Mouse (Mus musculus): ENCODE data around the gene Pkig. TPM values are rescaled to one million over a fixed set of nuclear protein-coding genes. Genes with fewer than 3 reads are reported as not detected.

Pkig gene
- polyA plus RNA-seq, 1 experiment from 2014 or later, result 119 TPM

DNA sequence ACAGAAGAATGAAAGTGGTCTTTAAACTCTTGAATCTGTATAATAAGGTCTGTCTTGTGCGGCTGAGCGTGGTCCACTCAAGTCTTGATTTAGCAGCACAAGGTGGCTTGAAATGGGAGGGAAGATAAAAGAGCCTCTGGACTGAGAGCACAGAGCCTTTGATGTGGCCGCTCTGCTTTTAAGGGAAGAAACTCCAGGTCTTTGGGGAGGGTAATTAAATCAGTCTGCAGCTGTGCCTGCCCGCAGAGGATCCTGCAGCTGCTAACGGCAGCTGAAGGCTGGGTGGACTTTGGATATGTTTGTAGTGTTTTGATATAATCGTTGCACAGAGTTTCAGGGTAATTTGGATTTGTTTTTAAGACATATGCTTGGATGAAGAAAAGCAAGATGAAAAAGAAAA lies 58.7 kb downstream of the Pkig start:
- Histone ChIP-seq H3K27me3 (no peaks in the 10 kb centered on the region), H3K36me3 (no peaks in the 10 kb centered on the region), H3K9me3 (no peaks in the 10 kb centered on the region), H3K4me1 (peaks cover 13% of the 10 kb centered on the region), H3K4me2 (replicated peaks) (no peak overlapping the region), H3K9ac (no peak overlapping the region), H3K4me3 (no peak overlapping the region), H3K27ac (peak overlapping the region; percentile 65; the same call in 1 of the 2 replicates)
- no peak for ATAC-seq (ENCODE audit: insufficient number of reproducible peaks, insufficient read depth, low FRiP score, low TSS enrichment)
- 15% methylated on average over 6 of the region's 6 CpGs for WGBS

DNA sequence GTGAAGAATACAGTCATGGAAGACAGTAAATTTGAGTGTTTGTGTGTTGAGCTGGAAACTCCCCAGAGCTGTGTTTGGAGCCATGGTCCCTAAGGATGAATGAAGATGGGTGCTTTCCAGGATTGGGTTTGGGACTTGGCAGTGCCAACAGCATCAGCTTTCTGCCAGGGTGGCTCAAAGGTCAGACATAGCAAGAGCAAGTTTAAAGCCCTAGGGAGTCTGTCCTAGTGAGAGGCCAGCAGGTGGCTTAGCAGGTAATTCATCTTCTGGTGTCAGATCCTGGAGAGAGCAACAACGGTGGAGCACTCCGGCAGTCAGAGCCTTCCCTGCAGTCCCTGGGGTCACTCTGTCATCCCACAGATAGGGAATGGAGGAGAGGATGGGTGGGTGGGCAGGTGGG lies 60.3 kb downstream of the Pkig start:
- peaks cover 9% of the 10 kb centered on the region; the same call in 1 of the 2 replicates for H3K36me3 ChIP-seq
- H3K9me3 ChIP-seq, result no peaks in the 10 kb centered on the region
- no peak overlapping the region for H3K9ac ChIP-seq
- H3K4me3 ChIP-seq, result no peak overlapping the region
- no peak overlapping the region for H3K27ac ChIP-seq
- peaks cover 13% of the 10 kb centered on the region for H3K4me1 ChIP-seq
- H3K4me2 ChIP-seq (replicated peaks), result no peak overlapping the region
- no peak for ATAC-seq (ENCODE audit: insufficient number of reproducible peaks, insufficient read depth, low FRiP score, low TSS enrichment)
- WGBS, result 63% methylated on average over 2 of the region's 2 CpGs
- H3K27me3 ChIP-seq, result no peaks in the 10 kb centered on the region

DNA sequence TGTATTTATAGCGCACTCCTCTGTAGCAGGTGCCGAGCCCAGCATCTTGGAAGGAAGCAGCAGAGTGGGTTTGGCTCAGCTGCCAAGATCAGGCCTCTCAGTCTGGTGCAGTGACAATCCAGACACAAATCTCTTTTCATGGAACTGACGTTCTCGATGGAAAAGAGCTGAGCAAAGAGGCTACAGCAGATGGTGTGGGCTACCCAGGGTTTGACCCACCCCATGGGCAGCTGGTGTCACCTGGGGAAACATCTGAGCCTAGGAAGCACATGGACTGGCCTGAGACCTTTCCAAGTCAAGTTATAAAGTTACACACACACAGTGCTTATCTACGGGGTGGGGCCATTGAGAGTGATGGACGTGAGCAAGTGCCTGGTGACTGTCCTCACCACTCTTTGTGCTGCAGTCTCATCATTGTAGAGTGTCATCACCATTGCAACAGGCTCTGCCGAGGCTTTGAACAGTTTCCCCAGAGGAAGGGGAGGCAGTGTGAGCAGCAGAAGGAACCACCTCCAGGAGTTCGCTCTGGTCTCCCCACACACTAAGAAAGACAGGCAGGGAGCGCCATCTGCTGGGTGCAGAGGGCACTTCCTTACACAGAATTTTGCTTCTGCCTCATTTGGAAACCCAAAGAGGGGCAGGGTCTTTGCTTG lies 60.9 kb downstream of the Pkig start:
- no peaks in the 10 kb centered on the region for H3K27me3 ChIP-seq
- peak; percentile 63 for ATAC-seq (ENCODE audit: insufficient number of reproducible peaks, insufficient read depth, low FRiP score, low TSS enrichment)
- no peak overlapping the region for H3K4me3 ChIP-seq
- WGBS, result 46% methylated on average over 9 of the region's 9 CpGs
- H3K36me3 ChIP-seq, result peaks cover 9% of the 10 kb centered on the region; the same call in 1 of the 2 replicates
- no peak overlapping the region for H3K4me2 ChIP-seq (replicated peaks)
- H3K4me1 ChIP-seq, result peaks cover 13% of the 10 kb centered on the region
- no peaks in the 10 kb centered on the region for H3K9me3 ChIP-seq
- H3K27ac ChIP-seq, result no peak overlapping the region
- no peak overlapping the region for H3K9ac ChIP-seq

DNA sequence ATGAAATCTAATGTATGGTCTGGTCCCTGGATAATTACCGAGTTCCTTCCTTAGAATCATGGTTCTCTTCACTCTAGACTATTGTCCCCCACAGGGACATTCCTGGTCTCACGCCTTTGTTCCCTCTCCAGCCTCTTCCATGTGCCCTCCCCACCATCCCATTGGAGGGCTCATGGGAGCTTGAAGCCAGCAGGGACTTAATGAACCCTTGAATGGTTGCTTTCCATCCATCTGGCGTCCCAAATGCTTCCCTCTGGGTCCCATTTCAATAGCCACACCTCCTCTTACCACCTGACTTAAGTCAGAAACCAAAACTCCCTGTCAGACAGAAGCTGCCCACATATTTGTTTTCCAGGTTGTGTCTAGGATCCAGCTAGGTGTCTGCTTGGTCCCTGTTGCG lies 61.4 kb downstream of the Pkig start:
- no peaks in the 10 kb centered on the region for H3K9me3 ChIP-seq
- WGBS, result 48% methylated on average over 4 of the region's 4 CpGs
- no peak for ATAC-seq (ENCODE audit: insufficient number of reproducible peaks, insufficient read depth, low FRiP score, low TSS enrichment)
- no peak overlapping the region for H3K9ac ChIP-seq
- H3K4me3 ChIP-seq, result no peak overlapping the region
- H3K4me1 ChIP-seq, result peaks cover 13% of the 10 kb centered on the region
- peaks cover 9% of the 10 kb centered on the region for H3K36me3 ChIP-seq
- H3K27ac ChIP-seq, result no peak overlapping the region
- no peak overlapping the region for H3K4me2 ChIP-seq (replicated peaks)
- H3K27me3 ChIP-seq, result no peaks in the 10 kb centered on the region

DNA sequence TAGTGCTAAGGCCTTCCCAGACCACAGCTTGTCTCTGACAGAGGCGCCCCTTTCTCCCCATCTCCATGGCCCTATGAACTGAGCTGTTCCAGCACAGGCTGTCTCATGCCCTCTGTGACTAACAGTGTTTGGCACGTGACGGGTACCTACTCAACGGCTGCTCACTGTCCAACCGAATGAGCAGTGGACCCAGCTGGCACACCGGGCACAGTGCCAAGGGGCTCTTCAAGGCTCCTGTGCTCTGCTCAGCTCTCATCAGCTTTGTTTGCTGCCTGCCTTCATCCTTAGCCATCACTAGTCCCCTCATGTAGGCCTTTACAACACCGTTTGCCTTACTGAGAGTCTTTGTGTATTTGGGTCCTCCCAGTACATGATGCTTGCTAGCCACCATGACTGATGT lies 64.4 kb downstream of the Pkig start:
- H3K4me1 ChIP-seq, result no peaks in the 10 kb centered on the region
- ATAC-seq (ENCODE audit: insufficient number of reproducible peaks, insufficient read depth, low FRiP score, low TSS enrichment), result no peak
- H3K9ac ChIP-seq, result no peak overlapping the region
- no peaks in the 10 kb centered on the region for H3K9me3 ChIP-seq
- no peak overlapping the region for H3K4me3 ChIP-seq
- H3K27ac ChIP-seq, result no peak overlapping the region
- H3K27me3 ChIP-seq, result no peaks in the 10 kb centered on the region
- H3K4me2 ChIP-seq (replicated peaks), result no peak overlapping the region
- 88% methylated on average over 7 of the region's 7 CpGs for WGBS
- peaks cover 20% of the 10 kb centered on the region for H3K36me3 ChIP-seq

DNA sequence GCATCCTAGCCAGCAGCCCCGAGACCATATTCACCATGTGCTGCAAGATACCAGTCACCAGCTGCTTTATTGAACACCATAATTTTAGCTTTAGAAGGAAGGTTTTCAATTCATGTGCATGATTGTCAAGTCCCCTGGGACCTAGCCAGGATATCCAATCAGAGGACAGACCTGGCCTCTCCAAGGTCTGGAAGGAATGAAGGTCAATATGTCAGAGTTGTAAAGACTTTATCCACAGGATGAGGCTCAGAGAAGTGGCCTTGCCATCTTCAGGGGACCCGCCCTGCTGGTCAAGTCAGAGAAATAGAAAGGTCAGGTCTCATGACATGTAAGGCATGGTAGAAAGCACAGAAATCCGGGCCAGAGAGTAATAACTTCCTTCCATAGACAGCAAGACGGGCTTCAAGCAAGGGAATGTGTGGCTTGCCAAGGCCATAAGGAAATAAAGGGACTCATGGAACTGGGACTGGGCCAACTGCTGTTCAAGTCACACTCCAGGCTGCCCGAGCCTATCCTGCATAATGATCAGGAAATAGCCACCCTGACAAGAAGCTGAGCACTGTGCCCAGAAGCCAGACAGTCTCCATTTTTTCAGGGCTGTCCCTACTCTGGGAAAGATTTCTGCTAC lies 68.7 kb downstream of the Pkig start:
- no peak for ATAC-seq (ENCODE audit: insufficient number of reproducible peaks, insufficient read depth, low FRiP score, low TSS enrichment)
- 75% methylated on average over 5 of the region's 5 CpGs for WGBS
- no peaks in the 10 kb centered on the region for H3K27me3 ChIP-seq
- H3K36me3 ChIP-seq, result peaks cover 47% of the 10 kb centered on the region
- H3K27ac ChIP-seq, result no peak overlapping the region
- no peak overlapping the region for H3K4me3 ChIP-seq
- H3K4me2 ChIP-seq (replicated peaks), result no peak overlapping the region
- no peaks in the 10 kb centered on the region for H3K9me3 ChIP-seq
- H3K4me1 ChIP-seq, result no peaks in the 10 kb centered on the region
- no peak overlapping the region for H3K9ac ChIP-seq

DNA sequence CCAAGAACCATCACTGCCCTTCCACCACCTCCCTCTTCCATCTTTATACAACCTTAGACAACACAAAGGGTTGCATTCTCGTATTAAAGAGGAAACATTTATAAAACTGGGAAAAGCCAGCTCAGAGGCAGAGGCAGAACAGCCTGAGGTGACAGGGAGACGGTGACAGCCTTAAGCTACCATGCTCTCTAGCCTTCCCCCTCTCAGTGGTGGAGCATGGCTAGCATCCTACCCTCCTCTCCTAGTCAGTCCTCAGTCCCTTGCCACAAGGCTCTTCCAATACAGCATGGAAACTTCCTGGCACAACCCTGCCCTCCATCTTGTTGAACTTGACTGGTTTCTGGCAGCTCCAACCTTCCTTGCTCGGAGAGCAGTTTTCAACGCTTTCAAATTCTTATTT lies 70.1 kb downstream of the Pkig start:
- no peaks in the 10 kb centered on the region for H3K4me1 ChIP-seq
- no peak overlapping the region for H3K4me3 ChIP-seq
- peaks cover 38% of the 10 kb centered on the region for H3K36me3 ChIP-seq
- no peak overlapping the region for H3K4me2 ChIP-seq (replicated peaks)
- H3K9ac ChIP-seq, result no peak overlapping the region
- H3K9me3 ChIP-seq, result no peaks in the 10 kb centered on the region
- H3K27ac ChIP-seq, result no peak overlapping the region
- no peaks in the 10 kb centered on the region for H3K27me3 ChIP-seq
- no peak for ATAC-seq (ENCODE audit: insufficient number of reproducible peaks, insufficient read depth, low FRiP score, low TSS enrichment)
- WGBS, result 86% methylated on average over 4 of the region's 4 CpGs

DNA sequence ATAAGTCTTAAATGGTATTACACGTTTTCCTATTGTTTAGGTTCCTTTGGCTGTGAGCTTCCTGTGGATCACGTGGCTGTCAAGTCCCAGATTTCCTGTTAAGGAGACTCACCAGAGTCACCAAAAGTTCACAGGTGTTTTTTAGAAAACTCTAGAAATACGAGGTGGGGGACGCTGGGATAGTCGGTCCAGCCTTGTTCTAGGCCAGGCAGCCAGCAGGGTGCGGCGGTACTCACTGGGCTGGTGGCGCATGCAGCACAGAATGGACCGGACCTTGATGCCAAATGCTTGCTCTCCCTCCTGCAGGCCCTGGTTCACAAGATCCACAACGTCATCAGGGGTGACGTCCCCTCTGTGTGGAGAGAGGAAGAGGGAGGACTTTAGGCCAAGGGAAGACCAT lies 73.8 kb downstream of the Pkig start:
- Histone ChIP-seq H3K4me2 (replicated peaks) (no peak overlapping the region), H3K27ac (no peak overlapping the region), H3K36me3 (peaks cover 31% of the 10 kb centered on the region), H3K9me3 (no peaks in the 10 kb centered on the region), H3K9ac (no peak overlapping the region), H3K27me3 (no peaks in the 10 kb centered on the region), H3K4me1 (no peaks in the 10 kb centered on the region), H3K4me3 (no peak overlapping the region)
- 83% methylated on average over 11 of the region's 11 CpGs for WGBS
- ATAC-seq (ENCODE audit: insufficient number of reproducible peaks, insufficient read depth, low FRiP score, low TSS enrichment), result no peak

DNA sequence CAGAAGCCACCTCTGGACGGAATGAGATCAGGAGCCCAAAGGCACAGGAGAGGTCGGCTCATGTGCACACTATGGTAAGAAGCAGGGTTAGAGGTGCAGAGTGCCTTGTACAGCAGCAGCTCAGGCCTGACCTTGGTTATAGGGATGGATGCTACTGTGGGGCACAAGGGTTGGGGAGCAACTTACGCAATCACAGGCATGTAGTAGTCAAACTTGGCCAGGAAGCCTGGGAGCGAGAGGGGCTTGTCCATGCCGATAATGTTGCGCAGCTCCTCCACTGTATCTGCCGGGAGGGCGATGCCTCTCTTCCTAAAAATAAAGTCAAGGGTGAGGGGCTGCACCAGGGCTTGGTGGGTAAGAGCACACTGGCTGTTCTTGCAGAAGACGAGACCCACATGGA lies 77.0 kb downstream of the Pkig start:
- no peaks in the 10 kb centered on the region for H3K4me1 ChIP-seq
- no peak for ATAC-seq (ENCODE audit: insufficient number of reproducible peaks, insufficient read depth, low FRiP score, low TSS enrichment)
- peaks cover 9% of the 10 kb centered on the region for H3K36me3 ChIP-seq
- H3K27ac ChIP-seq, result no peak overlapping the region
- H3K4me2 ChIP-seq (replicated peaks), result no peak overlapping the region
- no peaks in the 10 kb centered on the region for H3K27me3 ChIP-seq
- H3K4me3 ChIP-seq, result no peak overlapping the region
- WGBS, result 93% methylated on average over 9 of the region's 9 CpGs
- no peak overlapping the region for H3K9ac ChIP-seq
- H3K9me3 ChIP-seq, result no peaks in the 10 kb centered on the region

DNA sequence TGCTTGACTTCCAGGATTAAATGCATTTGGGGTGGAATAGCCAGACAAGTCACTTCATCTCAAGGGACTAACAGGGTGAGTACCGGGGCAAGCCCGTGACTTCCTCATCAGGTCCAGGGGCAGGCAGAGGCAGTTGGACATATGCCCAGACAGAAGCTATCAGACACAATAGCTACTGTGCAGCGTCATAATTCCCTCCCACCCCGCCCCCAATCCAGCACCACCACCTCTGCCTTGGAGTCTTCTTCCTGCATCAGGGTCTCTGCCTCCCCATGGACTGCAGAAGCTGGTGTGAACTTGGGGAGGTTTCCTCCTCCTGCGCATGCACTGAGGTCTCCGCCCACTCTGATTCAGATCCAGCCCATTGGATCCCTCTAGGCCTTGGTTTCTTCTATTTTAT lies 77.8 kb downstream of the Pkig start:
- peaks cover 3% of the 10 kb centered on the region; the same call in 1 of the 2 replicates for H3K36me3 ChIP-seq
- no peak overlapping the region for H3K4me2 ChIP-seq (replicated peaks)
- H3K9ac ChIP-seq, result no peak overlapping the region
- no peaks in the 10 kb centered on the region for H3K27me3 ChIP-seq
- H3K9me3 ChIP-seq, result no peaks in the 10 kb centered on the region
- no peak overlapping the region for H3K4me3 ChIP-seq
- no peak overlapping the region for H3K27ac ChIP-seq
- no peaks in the 10 kb centered on the region for H3K4me1 ChIP-seq
- no peak for ATAC-seq (ENCODE audit: insufficient number of reproducible peaks, insufficient read depth, low FRiP score, low TSS enrichment)
- 77% methylated on average over 6 of the region's 6 CpGs for WGBS

DNA sequence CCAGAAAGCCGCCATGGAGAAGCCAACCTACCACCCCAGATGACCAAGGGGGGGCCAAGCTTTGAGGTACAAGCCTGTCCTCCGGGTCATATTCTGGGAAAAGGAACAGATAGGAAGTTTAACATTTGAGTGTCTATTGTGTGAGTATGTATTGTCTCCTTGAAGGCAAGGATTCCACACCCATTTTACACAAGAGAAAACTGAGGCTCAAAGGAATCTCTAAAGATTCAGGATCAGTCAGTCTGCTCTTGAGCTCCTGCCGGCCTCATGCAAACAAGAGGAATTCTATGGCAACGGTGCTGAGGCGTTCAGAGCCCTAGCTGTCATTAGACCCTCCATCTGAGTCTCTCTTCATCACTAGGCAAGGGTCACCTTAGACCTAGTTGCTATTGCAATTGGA lies 84.5 kb downstream of the Pkig start:
- no peak overlapping the region for H3K4me2 ChIP-seq (replicated peaks)
- H3K27ac ChIP-seq, result no peak overlapping the region
- H3K27me3 ChIP-seq, result no peaks in the 10 kb centered on the region
- ATAC-seq (ENCODE audit: insufficient number of reproducible peaks, insufficient read depth, low FRiP score, low TSS enrichment), result no peak
- H3K9ac ChIP-seq, result no peak overlapping the region
- H3K36me3 ChIP-seq, result no peaks in the 10 kb centered on the region
- no peak overlapping the region for H3K4me3 ChIP-seq
- no peaks in the 10 kb centered on the region for H3K4me1 ChIP-seq
- H3K9me3 ChIP-seq, result no peaks in the 10 kb centered on the region
- WGBS, result 83% methylated on average over 5 of the region's 5 CpGs

DNA sequence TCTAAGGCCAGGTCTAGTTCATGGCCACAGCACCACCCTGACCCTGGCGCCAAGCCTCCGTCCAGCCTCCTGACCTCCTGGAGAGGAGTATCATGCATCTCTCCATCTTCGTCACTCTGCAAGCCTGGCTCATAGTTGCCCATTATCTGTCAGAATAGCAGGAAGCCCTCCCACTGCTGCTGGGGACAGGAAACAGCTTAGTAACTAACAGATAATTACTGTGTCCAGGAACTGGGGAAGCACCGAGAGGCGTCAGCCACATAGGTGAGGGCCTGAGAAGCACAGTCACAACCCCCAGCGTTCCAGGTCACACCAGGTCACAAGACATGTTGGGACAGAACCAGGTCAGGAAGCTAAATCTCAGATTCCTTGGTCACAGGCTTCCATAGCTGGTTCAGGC lies 85.2 kb downstream of the Pkig start:
- Histone ChIP-seq H3K4me3 (no peak overlapping the region), H3K9me3 (no peaks in the 10 kb centered on the region), H3K4me1 (no peaks in the 10 kb centered on the region), H3K4me2 (replicated peaks) (no peak overlapping the region), H3K27me3 (peaks cover under 1% of the 10 kb centered on the region), H3K27ac (no peak overlapping the region), H3K9ac (no peak overlapping the region), H3K36me3 (no peaks in the 10 kb centered on the region)
- 45% methylated on average over 6 of the region's 6 CpGs for WGBS
- ATAC-seq (ENCODE audit: insufficient number of reproducible peaks, insufficient read depth, low FRiP score, low TSS enrichment), result no peak
